Mouse (Mus musculus) thymus, postnatal 0 days (tissue): ENCODE measurements at regions not wholly inside any gene's neighbourhood (a gene's known extent, or its start where the extent isn't known, plus 50 kb on each side); places are given as distances from the start of the nearest gene placed in this dataset.

Experiments
- DNase-seq: peaks from one replicate; pipeline ENCODE4 v3.0.0-alpha.2; 2015; ENCODE audit warnings: low spot score

- no peak for DNase-seq
Measured at GRCm38 (mm10) chr15:36919209-36919608, 88.4 kb downstream of the Zfp706 start.

- no peak for DNase-seq
Measured at GRCm38 (mm10) chr15:36916998-36917397, 90.6 kb downstream of the Zfp706 start.

GRCm38 (mm10) chr15:36914239-36915100 lies 93.1 kb downstream of the Zfp706 start:
- no peak for DNase-seq

DNA sequence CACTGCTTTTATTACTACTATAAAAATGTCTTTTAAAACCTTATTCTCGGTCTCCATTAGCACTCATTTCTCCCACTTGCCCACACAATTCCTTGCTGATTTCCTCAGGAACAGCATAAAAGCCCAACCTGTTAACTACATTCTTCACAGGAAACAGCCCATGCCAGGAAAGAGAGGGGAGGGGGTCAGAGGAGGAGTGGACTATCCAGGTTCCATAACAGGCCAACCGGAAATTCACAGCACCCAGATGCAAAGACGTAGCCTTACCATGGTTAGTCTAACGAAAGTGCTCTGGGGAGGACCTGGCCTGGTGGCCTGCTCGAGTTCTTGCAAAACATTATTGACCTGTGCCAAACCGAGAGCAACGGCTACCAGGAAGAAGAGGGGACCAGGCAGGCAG lies 94.3 kb downstream of the Zfp706 start:
- DNase-seq: no peak

DNA sequence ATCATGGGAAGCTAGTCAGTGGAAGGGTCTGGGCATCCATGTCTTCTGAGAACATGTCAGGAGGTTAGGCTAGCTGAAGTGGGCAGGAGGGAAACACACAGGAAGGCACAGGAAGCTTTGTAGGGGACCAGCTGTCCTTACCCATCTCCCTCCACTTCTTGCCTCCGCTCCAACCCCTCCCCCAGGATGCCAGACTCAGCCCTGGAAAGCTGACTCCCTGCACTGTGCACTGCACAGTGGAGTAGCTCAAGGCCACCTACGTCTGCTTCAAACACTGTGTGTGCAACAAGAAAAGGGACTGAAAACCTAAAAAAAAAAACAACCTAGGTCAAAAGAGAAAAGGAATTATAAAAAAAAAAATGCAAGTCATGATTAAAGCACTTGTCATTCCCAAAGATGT lies 97.3 kb downstream of the Zfp706 start:
- DNase-seq: no peak

- no peak for DNase-seq
Measured at GRCm38 (mm10) chr15:36909494-36909893, 98.1 kb downstream of the Zfp706 start.

- no peak for DNase-seq
Measured at GRCm38 (mm10) chr15:36906789-36907188, 100.8 kb downstream of the Zfp706 start.

DNA sequence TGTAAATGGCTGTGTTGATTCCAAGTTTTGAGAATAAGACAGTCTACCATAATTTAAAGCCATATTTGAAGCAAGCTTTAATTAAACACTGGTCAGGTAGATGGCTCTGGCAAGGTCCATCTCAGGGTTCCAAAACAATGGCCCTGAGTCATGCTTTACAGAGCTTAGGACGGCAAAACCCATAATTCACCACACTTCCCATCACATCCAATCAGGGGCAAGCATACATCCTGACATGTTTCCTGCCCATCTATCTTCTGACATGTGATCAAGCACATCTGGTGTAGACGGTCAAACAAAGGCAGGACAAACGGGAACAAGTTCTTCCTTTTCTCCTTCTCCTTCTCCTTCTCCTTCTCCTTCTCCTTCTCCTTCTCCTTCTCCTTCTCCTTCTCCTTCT lies 101.5 kb downstream of the Zfp706 start:
- no peak for DNase-seq

DNA sequence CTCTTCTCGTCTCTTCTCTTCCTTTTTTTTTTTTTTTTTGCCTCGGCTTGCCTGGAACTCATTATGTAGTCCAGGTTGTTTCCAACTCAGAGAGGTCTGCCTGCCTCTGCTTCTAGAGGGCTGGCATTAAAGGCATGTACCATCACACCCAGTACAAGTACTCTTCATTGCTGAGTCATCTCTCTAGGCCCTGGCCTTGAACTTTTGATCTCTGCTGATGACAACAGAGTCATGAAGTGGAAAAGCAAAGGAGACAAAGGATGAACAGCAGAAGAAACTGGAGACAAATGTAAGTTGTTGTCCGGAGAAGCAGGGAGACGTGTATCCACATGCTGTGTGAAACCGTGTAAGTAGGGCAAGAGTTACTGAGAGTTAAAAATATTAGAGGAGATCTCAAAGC lies 103.7 kb downstream of the Zfp706 start:
- DNase-seq: no peak

GRCm38 (mm10) chr15:36903309-36903708 lies 104.3 kb downstream of the Zfp706 start:
- no peak for DNase-seq

DNA sequence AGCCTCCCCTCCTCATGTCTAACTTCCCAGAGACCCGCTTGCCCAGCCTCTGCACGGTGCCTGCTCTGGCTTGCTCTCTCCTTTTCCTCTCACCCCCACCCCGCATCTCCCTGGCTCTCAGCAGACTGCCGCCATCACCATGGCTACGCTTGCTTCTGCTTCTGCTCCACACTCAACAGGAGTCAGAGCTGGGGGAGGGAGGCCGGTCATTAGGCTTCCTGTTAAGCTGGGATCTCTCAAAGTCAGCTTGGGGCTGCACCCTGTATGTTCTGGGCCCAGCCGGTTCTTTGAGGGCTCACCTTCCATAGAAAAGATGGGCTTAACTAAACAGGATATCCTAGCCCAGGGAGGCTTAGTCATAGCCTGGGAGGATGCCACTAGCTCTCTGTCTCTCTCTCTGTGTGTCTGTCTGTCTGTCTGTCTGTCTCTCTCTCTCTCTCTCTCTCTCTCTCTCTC lies 105.7 kb downstream of the Zfp706 start:
- no peak for DNase-seq

GRCm38 (mm10) chr15:36901350-36901749 lies 106.2 kb downstream of the Zfp706 start:
- DNase-seq: no peak

- no peak for DNase-seq
Measured at GRCm38 (mm10) chr15:36900940-36901339, 106.6 kb downstream of the Zfp706 start.

DNA sequence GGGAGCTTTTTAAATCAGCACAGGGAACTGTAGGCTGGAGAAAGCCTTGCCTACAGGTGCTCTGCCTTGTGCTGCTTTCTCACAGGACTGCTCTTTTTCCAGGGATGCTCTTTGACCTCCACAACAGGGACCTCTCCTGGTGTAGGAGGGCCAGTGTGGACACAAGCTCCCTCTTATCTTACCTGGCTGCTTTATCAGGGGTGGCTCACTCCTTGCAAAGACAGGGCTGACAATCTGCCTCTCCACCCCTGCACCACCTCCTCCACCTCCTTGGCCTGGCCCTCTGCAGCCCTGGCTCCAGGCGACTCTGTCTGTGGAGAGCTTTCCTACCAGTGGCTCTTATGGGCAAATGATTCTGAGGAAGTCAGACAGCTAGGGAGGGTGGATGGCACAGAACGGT lies 107.7 kb downstream of the Zfp706 start:
- DNase-seq: no peak

DNA sequence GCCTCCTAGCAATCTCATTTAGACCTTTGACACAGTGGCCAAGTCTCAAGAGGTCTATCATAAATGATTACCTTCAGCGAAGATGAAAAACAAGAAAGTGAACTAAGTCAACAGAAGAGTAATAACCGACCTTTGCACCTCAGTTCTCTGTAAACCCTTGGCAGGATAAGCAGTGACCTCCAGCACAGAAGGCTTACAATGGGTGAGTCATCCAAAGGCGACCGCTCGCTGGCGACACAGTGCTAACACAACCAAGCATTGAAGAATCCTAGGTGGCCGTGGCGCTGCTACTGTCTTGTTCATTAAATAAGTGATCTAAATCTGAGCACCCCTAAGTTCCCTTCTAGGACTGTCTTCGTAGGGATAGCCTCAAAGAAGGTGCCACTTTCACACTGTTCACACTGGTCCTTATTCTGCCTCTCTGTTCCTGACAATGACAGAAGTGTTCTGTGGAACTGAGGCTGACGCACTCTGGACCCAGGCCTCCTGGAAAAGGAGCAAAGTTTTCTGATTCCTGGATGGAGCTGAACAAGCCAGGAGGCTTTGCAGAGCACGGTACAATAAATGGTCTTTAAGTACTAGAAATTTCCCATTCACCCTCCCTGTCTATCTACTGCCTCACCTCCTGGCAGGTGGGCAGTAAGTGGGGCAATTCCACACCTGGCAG lies 108.6 kb downstream of the Zfp706 start:
- DNase-seq: no peak

GRCm38 (mm10) chr15:36898326-36898725 lies 109.2 kb downstream of the Zfp706 start:
- DNase-seq: no peak

DNA sequence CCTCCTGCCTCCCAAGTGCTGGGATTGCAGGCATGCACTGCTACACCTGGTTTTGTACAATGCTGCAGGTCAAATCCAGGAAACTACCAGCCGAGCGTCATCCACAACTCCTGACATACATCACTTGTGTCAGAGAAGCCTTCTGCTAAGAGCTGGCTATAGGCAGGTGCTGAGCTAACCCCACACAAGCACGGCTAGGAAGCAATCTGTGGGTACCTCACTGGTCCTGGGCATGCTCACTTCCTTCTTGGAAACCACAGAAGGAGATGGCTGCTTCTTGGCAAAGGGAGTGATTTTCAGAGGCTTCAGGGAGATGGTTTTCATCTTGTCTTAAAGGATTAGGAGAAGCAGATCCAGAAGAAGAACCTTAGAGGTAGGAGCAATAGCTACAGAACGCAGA lies 111.3 kb downstream of the Zfp706 start:
- DNase-seq: no peak

DNA sequence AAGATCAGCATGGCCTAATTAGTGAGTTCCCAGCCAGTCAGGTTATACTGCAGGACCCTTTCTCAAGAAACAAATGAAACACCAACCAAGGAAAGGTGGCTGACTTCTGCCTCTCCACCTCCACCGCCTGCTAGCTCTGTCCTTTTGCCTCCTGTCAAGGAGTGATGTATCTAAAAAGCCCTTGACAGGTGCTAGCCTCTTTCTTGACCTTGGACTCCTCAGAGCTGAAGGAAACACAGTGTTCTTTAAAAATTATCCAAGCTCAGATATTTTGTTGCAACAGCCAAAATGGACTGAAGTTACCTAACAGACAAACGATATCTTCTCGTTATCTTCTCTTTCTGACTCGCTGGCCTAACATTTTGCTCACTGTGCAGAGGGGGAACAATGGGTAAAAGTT lies 112.5 kb downstream of the Zfp706 start:
- no peak for DNase-seq

- DNase-seq: no peak
Measured at GRCm38 (mm10) chr15:36893407-36893969, 114.1 kb downstream of the Zfp706 start.

GRCm38 (mm10) chr15:36892576-36893205 lies 114.9 kb downstream of the Zfp706 start:
- DNase-seq: no peak

DNA sequence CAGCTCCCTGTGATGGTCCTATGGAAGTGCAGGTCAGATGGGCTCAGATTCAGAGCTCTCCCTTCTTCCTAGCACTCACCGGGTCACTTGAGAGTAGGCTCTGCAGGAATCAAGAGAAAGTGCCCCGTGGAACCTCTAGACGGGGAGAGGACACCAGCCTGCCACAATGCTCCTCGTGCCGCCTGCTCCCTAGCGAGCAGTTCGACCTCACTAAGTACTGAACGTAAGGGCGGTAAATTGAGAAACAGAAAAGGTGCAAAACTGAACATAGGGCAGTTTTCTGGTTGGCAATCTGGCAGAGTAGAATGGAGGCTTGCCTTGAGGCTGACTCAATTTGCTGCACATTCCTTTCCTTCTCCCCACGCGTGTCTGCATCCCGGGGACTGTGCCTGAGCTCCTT lies 115.7 kb downstream of the Zfp706 start:
- DNase-seq: no peak

- DNase-seq: no peak
Measured at GRCm38 (mm10) chr15:36891296-36891695, 116.3 kb downstream of the Zfp706 start.
